Mouse (Mus musculus) myocyte (in vitro differentiated cells): ENCODE measurements around the gene Tet3.

Experiments
- CEBPB ChIP-seq: IDR thresholded peaks from 2 replicates; pipeline ENCODE4 v1.6.1; 2011; ENCODE audit warnings: mild to moderate bottlenecking, moderate library complexity; ENCODE audit not compliant: poor library complexity, insufficient read depth, severe bottlenecking
- E2F4 ChIP-seq: IDR thresholded peaks from one replicate; pipeline ENCODE4 v1.6.1; 2011; ENCODE audit warnings: mild to moderate bottlenecking, control low read depth, moderate library complexity; ENCODE audit not compliant: insufficient read depth
- MAX ChIP-seq: IDR thresholded peaks from one replicate; pipeline ENCODE4 v1.6.1; 2011; ENCODE audit warnings: low read depth, mild to moderate bottlenecking, control low read depth
- MYOD1 ChIP-seq, 3 experiments: IDR thresholded peaks; one replicate each; pipeline ENCODE4 v1.6.1; 2011; ENCODE audit warnings: control low read depth in 2 of 3, low read depth in 2 of 3, mild to moderate bottlenecking in 2 of 3, moderate library complexity in 1 of 3; ENCODE audit not compliant: insufficient read length in 2 of 3, control insufficient read depth in 1 of 3
- POLR2A ChIP-seq: IDR thresholded peaks from one replicate; pipeline ENCODE4 v1.6.1; 2011; ENCODE audit warnings: low read depth, mild to moderate bottlenecking, control low read depth, moderate library complexity; ENCODE audit not compliant: insufficient read length
- POLR2AphosphoS2 ChIP-seq: IDR thresholded peaks from one replicate; pipeline ENCODE4 v1.6.1; 2011; ENCODE audit warnings: low read depth, control low read depth; ENCODE audit not compliant: insufficient read length
- TCF12 ChIP-seq: IDR thresholded peaks from one replicate; pipeline ENCODE4 v1.6.1; 2011; ENCODE audit warnings: mild to moderate bottlenecking, control low read depth; ENCODE audit not compliant: poor library complexity, insufficient read depth, severe bottlenecking

DNA sequence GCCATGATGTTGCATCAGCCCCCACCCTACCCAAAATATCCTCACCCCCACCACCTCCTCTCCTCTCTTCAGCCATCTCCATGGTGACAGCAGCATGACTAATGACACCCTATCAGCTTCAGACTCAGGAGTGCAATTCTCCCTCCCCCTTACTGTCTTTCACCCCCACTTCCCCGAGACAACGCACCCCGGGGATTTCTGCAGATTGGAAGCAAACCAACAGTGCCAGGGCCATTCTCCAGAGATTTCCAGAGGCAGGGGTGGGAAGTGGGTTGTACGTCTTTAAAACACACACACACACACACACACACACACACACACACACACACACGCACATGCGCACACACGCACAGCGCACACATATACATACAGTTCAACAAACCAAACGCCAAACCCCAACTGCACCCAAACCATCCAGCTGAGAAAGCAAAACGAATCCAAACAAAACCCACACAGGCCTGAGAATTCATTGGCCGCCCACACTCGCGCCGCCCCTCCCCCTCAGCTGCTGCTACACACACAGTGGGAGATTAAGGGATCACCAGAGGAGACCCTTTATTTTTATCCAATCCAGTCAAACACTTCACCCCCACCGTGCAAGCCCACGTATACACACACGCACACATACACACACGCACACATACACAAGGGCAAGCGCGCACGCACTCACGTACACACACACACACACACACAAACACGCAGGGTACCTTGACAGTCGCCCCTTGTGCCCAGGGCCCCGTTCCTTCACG lies 18.2 kb downstream of the Tet3 start:
- TF ChIP-seq MAX (no peak), POLR2AphosphoS2 (no peak), POLR2A (peak; percentile 53), CEBPB (peak; percentile 83; the same call in 1 of the 2 replicates), E2F4 (no peak), MYOD1 (IDR thresholded peaks at IDR 0.05; ENCODE audit: control insufficient read depth in 1 of 3, insufficient read length in 2 of 3, low read depth in 2 of 3) (peak in 1 of 3 experiments; percentile 57), TCF12 (no peak)
